Mouse (Mus musculus): Measurements from ENCODE around the gene Ctrb1.

- no peak for TF ChIP-seq CTCF (IDR thresholded peaks at IDR 0.05; ENCODE audit: low read depth)
- TF ChIP-seq EP300 (IDR thresholded peaks at IDR 0.05; ENCODE audit: low read depth), result no peak
These were observed 38.7 kb upstream of the Ctrb1 start for GRCm38 (mm10) chr8:111729233-111730170.

Measured in heart, postnatal 0 days (tissue).